Mouse (Mus musculus) liver, embryonic 14.5 days (tissue): Measurements from ENCODE around the gene Snapc4. TPM values are rescaled to one million over a fixed set of nuclear protein-coding genes. Genes with fewer than 3 reads are reported as not detected.

ENCODE experiments used
- ATAC-seq: fragments of 200-750 bp; cut with Nextera tagmentation; 2 replicates; pipeline ENCODE4 v1.8.0; 2017; ENCODE audit warnings: moderate number of reproducible peaks, mild to moderate bottlenecking, moderate library complexity; ENCODE audit not compliant: insufficient read depth
- DNase-seq, 3 experiments: peaks; one replicate each; pipeline ENCODE4 v3.0.0-alpha.2; 2012 to 2013; ENCODE audit warnings: low read depth in 3 of 3, low spot score in 3 of 3
- H3K27ac ChIP-seq: fragments of 300-500 bp; sonication (generic); 2 replicates; pipeline ENCODE4 v1.5.1; 2014; ENCODE audit warnings: moderate library complexity, mild to moderate bottlenecking, control low read depth, inconsistent platforms
- H3K27me3 ChIP-seq: fragments of 300-500 bp; sonication (generic); 2 replicates; pipeline ENCODE4 v1.6.1; 2014; ENCODE audit warnings: mild to moderate bottlenecking, low read length, moderate library complexity; ENCODE audit not compliant: control insufficient read depth, insufficient read depth
- H3K36me3 ChIP-seq: fragments of 300-500 bp; sonication (generic); replicated peaks from 2 replicates; pipeline ENCODE4 v1.6.1; 2014; ENCODE audit warnings: low read depth; ENCODE audit not compliant: control insufficient read depth, insufficient read depth
- H3K4me1 ChIP-seq, 2 experiments: fragments of 200-500 bp in 1 of 2; fragments of 300-500 bp in 1 of 2; sonication (generic) in 1 of 2; replicated peaks; 2 replicates each; pipeline ENCODE4 v1.6.1; 2012 to 2014; ENCODE audit warnings: antibody characterized with exemption in 1 of 2, inconsistent platforms in 1 of 2, low read length in 1 of 2; ENCODE audit not compliant: control insufficient read depth in 2 of 2, insufficient read depth in 2 of 2
- H3K4me2 ChIP-seq: fragments of 300-500 bp; sonication (generic); 2 replicates; pipeline ENCODE4 v1.6.1; 2014; ENCODE audit warnings: low read depth, mild to moderate bottlenecking, control low read depth, moderate library complexity
- H3K4me3 ChIP-seq, 2 experiments: fragments of 200-500 bp in 1 of 2; fragments of 300-500 bp in 1 of 2; sonication (generic) in 1 of 2; 2 replicates each; pipeline ENCODE4 v1.5.1; 2012 to 2014; ENCODE audit warnings: low read depth in 2 of 2, low read length in 2 of 2, mild to moderate bottlenecking in 2 of 2, control low read depth in 1 of 2, inconsistent platforms in 1 of 2, moderate library complexity in 1 of 2; ENCODE audit not compliant: insufficient read depth in 1 of 2
- H3K9ac ChIP-seq: fragments of 300-500 bp; sonication (generic); replicated peaks from 2 replicates; pipeline ENCODE4 v1.6.1; 2014; ENCODE audit warnings: mild to moderate bottlenecking, control low read depth, moderate library complexity
- H3K9me3 ChIP-seq: fragments of 300-500 bp; sonication (generic); 2 replicates; pipeline ENCODE4 v1.6.1; 2016; ENCODE audit warnings: low read length, mixed read lengths; ENCODE audit not compliant: control insufficient read depth
- CTCF ChIP-seq: IDR thresholded peaks from 2 replicates; pipeline ENCODE4 v1.5.1; 2016; ENCODE audit warnings: antibody characterized with exemption, low read depth, control low read depth
- EP300 ChIP-seq: IDR thresholded peaks from 2 replicates; pipeline ENCODE4 v1.6.1; 2016; ENCODE audit warnings: antibody characterized with exemption, low read depth
- WGBS: fragments of 180-500 bp; shearing (Covaris S2); extraction: QIAGEN DNeasy Blood & Tissue Kit; methylation state at CpG from one replicate; pipeline ENCODE4 v1.1.7; 2014; ENCODE audit not compliant: insufficient replicate concordance; 5-methylcytosine and 5-hydroxymethylcytosine counted together
- polyA plus RNA-seq, 2 experiments: library from polyadenylated mRNA; depleted of rRNA in 1 of 2; stranded (reverse) in 1 of 2; unstranded in 1 of 2; fragments of >200 nt; fragmentation: Nextera tagmentation in 1 of 2; extraction: Ambion mirVana in 1 of 2; gene quantifications; 2 replicates each; pipeline versions ENCODE4 v1.2.1 to v1.2.3; 2012 to 2014

Gene Snapc4
- polyA plus RNA-seq, 2 experiments: 6.3 to 11.0 TPM

DNA sequence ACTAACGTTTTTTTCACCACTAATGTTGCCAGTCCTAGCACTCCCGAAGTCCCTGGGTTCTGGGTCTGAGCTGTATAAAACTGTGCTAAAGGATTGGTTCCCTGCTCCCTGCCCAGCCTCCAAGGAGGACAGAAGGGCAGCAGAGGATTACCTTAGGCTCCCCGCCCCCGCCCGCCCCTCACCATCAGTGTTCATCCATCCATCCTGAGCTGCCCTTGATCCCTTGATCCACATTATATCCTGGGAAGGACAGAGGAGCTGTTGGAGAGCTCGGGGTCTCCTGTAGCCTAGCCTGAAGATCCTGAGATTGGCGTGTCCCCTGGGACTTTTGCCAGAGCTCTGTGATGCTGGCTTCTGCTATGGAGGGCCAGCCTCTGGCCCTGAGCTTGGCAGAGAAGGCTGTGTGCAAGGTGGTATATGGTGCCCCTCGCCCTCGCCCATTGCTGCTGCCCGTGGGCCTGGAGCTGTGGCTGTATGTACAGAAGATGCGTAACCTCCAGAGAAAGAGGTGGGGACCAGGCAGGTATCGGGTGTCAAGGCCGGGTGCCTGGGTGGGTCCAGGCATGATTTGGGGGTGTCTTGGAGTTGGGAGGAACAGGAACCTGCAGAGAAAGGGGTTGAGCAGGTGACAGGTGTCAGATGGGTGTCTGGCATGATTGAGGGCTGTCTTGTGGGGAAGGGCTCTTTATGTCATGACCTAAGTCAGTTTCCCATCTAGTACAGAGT, 60.8 kb downstream of the Snapc4 start:
- no peaks in the 10 kb centered on the region for H3K36me3 ChIP-seq
- WGBS: 73% methylated on average over 13 of the region's 13 CpGs
- no peaks in the 10 kb centered on the region for H3K27me3 ChIP-seq
- H3K4me3 ChIP-seq: no peak overlapping the region
- no peaks in the 10 kb centered on the region for H3K4me1 ChIP-seq
- no peak overlapping the region for H3K4me2 ChIP-seq
- H3K9ac ChIP-seq: no peak overlapping the region
- DNase-seq: no peak
- TF ChIP-seq EP300 (no peak), CTCF (no peak)
- no peaks in the 10 kb centered on the region for H3K9me3 ChIP-seq
- ATAC-seq: no peak
- no peak overlapping the region for H3K27ac ChIP-seq

DNA sequence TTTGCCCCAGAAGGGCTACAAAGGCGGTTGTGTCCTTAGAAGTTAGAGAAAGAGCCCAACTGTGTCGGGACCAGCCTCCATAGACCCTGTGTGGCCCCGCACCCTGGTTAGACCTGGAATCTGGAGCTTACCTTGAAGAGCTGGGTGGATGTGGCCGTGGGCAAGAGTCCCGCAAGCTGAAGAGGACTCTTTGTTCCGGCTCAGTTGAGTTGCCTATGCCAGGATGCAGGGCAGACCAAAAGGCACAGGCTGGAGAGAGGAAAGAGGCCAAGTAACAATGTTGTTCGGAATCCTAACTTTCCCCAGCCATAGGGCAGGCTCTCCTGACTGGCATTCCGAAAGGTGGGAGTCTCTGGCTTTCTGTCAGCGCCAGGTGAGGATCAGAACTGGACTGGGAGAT, 61.3 kb downstream of the Snapc4 start:
- ATAC-seq (no peak), DNase-seq (no peak)
- H3K9ac ChIP-seq: no peak overlapping the region
- no peak overlapping the region for H3K4me2 ChIP-seq
- H3K27me3 ChIP-seq: no peaks in the 10 kb centered on the region
- no peaks in the 10 kb centered on the region for H3K4me1 ChIP-seq
- WGBS: 70% methylated on average over 9 of the region's 9 CpGs
- H3K27ac ChIP-seq: no peak overlapping the region
- no peak for TF ChIP-seq EP300
- no peak for TF ChIP-seq CTCF
- H3K4me3 ChIP-seq: no peak overlapping the region
- H3K9me3 ChIP-seq: no peaks in the 10 kb centered on the region
- H3K36me3 ChIP-seq: no peaks in the 10 kb centered on the region

DNA sequence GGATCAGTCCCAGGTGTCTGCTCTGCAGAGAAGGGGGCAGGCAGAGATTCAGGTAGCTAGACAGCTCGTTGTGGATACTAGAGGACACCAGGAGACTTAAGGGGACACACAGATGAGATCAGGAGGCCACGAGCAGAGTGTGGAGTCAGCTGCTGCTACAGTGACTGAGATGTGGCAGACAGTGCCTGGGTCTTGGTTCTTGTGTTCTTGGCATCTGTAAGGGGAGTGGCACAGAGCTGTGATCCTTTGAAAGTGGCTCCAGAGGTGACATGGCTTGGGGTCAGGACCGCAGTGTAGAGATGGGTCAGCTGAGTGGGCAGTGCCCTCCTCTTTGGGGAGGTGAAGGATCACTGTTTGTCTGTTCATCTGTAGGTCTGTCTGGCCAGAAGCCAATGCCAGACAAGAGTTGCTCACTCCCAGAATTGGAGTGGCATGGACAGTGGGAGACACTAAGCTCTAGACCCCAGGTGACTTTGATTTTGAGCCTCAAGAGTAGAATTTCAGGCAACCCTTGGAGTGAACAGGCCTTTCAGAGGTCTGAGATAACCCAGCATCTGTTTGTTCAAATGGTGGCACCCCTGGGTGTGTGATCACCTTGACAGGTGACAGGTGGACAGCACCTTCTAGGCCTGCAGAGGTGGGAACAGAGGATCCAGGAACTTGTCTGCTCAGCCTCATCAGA, 62.3 kb downstream of the Snapc4 start:
- DNase-seq (no peak), ATAC-seq (no peak)
- Histone ChIP-seq H3K4me2 (no peak overlapping the region), H3K9ac (no peak overlapping the region), H3K4me1 (no peaks in the 10 kb centered on the region), H3K27me3 (no peaks in the 10 kb centered on the region), H3K4me3 (no peak overlapping the region), H3K9me3 (no peaks in the 10 kb centered on the region), H3K36me3 (no peaks in the 10 kb centered on the region), H3K27ac (no peak overlapping the region)
- TF ChIP-seq EP300: no peak
- no peak for TF ChIP-seq CTCF
- WGBS: 60% methylated on average over 3 of the region's 3 CpGs

DNA sequence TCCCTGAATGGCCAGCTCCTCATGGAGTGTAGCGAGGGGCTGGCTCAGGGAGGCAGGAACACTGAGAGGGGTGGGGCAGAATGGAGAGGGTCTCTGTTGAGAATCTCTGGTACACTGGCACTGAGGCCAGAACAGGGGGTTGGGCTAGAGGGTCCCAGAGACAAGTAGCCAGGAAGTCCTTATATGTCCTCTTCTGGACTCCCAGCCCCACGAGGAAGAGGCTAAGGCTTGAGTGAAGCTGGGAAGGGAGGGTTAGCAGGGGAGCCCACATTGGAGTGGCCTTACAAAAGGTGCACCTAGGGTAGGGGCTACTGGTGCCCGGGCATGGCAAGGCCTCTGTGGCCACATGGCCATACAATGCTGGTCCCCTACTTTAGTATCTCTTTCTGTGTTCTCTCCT, 63.1 kb downstream of the Snapc4 start:
- Histone ChIP-seq H3K4me3 (no peak overlapping the region), H3K27me3 (no peaks in the 10 kb centered on the region), H3K9me3 (no peaks in the 10 kb centered on the region), H3K9ac (no peak overlapping the region), H3K4me1 (no peaks in the 10 kb centered on the region), H3K27ac (no peak overlapping the region), H3K4me2 (no peak overlapping the region), H3K36me3 (no peaks in the 10 kb centered on the region)
- WGBS: 52% methylated on average over 3 of the region's 3 CpGs
- no peak for ATAC-seq
- TF ChIP-seq EP300 (no peak), CTCF (no peak)
- no peak for DNase-seq

DNA sequence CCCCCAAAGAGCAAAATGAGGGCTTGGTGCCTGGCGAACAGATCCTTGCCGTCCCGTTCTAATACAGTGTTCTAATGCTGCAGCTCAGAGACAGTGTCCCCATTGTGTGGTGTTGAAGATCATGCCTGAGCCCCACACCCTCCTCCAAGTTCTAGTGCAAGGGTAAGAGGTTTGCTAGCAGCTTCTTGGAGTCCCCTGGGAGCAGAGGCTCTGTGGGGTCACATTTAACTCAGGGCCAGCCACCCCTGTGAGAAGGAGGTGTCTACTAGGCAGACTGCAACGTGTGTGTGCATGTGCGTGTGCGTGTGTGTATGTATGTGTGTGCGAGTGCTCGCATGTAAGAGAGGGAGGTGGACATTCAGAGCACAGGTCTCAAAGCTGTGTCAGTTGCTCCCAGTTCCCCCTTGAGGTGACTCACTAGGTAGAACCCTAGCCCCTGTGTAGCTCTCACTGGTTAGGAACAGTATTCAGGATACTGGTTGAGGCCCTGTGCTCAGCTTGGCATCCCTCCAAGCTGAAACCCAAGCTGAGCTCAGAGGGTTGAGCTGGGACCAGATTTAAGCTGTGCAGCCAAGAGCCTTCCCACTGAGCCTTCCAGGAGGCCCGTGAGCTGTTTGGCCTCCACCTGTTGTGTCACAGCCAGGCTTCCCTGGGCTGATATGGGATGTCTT, 63.7 kb downstream of the Snapc4 start:
- Histone ChIP-seq H3K27ac (no peak overlapping the region), H3K27me3 (no peaks in the 10 kb centered on the region), H3K4me3 (no peak overlapping the region), H3K4me2 (no peak overlapping the region; the same call in 1 of the 2 replicates), H3K9me3 (no peaks in the 10 kb centered on the region), H3K36me3 (no peaks in the 10 kb centered on the region), H3K4me1 (no peaks in the 10 kb centered on the region), H3K9ac (no peak overlapping the region)
- DNase-seq: no peak
- TF ChIP-seq CTCF (no peak), EP300 (no peak)
- ATAC-seq: no peak
- WGBS: 70% methylated on average over 9 of the region's 9 CpGs
